Mouse (Mus musculus): ENCODE data around the gene Enox1. TPM values are rescaled to one million over a fixed set of nuclear protein-coding genes. Genes with fewer than 3 reads are reported as not detected.
A peak's percentile ranks its signal among the peaks of the same experiment; 100 is the strongest.

The Enox1 gene
- total RNA-seq, 2 experiments from 2014 or later: 59.2 to 70.2 TPM

GRCm38 (mm10) chr14:77458217-77458616 lies 301.7 kb downstream of the Enox1 start:
- no peak for DNase-seq

- DNase-seq: no peak
Measured at GRCm38 (mm10) chr14:77463919-77464318, 307.4 kb downstream of the Enox1 start.

- DNase-seq: no peak
Measured at GRCm38 (mm10) chr14:77464782-77465181, 308.2 kb downstream of the Enox1 start.

- no peak for DNase-seq
Measured at GRCm38 (mm10) chr14:77470577-77470976, 314.0 kb downstream of the Enox1 start.

- DNase-seq: peak in 1 of 2 experiments; percentile 23
Measured at GRCm38 (mm10) chr14:77473501-77473900, 316.9 kb downstream of the Enox1 start.

GRCm38 (mm10) chr14:77474026-77474425 lies 317.5 kb downstream of the Enox1 start:
- no peak for DNase-seq

- no peak for DNase-seq
Measured at GRCm38 (mm10) chr14:77475134-77475820, 318.7 kb downstream of the Enox1 start.

- DNase-seq: no peak
Measured at GRCm38 (mm10) chr14:77477704-77478103, 321.1 kb downstream of the Enox1 start.

GRCm38 (mm10) chr14:77478210-77478609 lies 321.6 kb downstream of the Enox1 start:
- no peak for DNase-seq

- DNase-seq: no peak
Measured at GRCm38 (mm10) chr14:77478692-77479091, 322.1 kb downstream of the Enox1 start.

GRCm38 (mm10) chr14:77483076-77483475 lies 326.5 kb downstream of the Enox1 start:
- no peak for DNase-seq

- DNase-seq: peak; percentile 37 to 48
Measured at GRCm38 (mm10) chr14:77484951-77485447, 328.4 kb downstream of the Enox1 start.

GRCm38 (mm10) chr14:77490699-77491098 lies 334.1 kb downstream of the Enox1 start:
- no peak for DNase-seq

- no peak for DNase-seq
Measured at GRCm38 (mm10) chr14:77491731-77492130, 335.2 kb downstream of the Enox1 start.

GRCm38 (mm10) chr14:77499996-77500581 lies 343.5 kb downstream of the Enox1 start:
- no peak for DNase-seq

- no peak for DNase-seq
Measured at GRCm38 (mm10) chr14:77504458-77505135, 348.0 kb downstream of the Enox1 start.

GRCm38 (mm10) chr14:77506341-77506740 lies 349.8 kb downstream of the Enox1 start:
- DNase-seq: no peak

GRCm38 (mm10) chr14:77508036-77508435 lies 351.5 kb downstream of the Enox1 start:
- no peak for DNase-seq

GRCm38 (mm10) chr14:77509042-77509441 lies 352.5 kb downstream of the Enox1 start:
- DNase-seq: no peak

GRCm38 (mm10) chr14:77509924-77510323 lies 353.4 kb downstream of the Enox1 start:
- DNase-seq: no peak

- no peak for DNase-seq
Measured at GRCm38 (mm10) chr14:77511137-77511870, 354.7 kb downstream of the Enox1 start.

- DNase-seq: no peak
Measured at GRCm38 (mm10) chr14:77518017-77518416, 361.5 kb downstream of the Enox1 start.

Measured in layer of hippocampus, postnatal 36 days (tissue).